Mouse (Mus musculus): Measurements from ENCODE around the gene Tpte. TPM values are rescaled to one million over a fixed set of nuclear protein-coding genes. Genes with fewer than 3 reads are reported as not detected.
"Not testable (repeated sequence)": the region's sequence is repeated elsewhere in the genome, so short reads cannot be mapped to it uniquely, and the experiment has no call there.

Gene Tpte
- polyA plus RNA-seq, 1 experiment from 2014 or later = not detected

- no peak for ATAC-seq (ENCODE audit: low FRiP score)
Observed at GRCm38 (mm10) chr8:22264292-22264691, 18.9 kb upstream of the Tpte start.

DNA sequence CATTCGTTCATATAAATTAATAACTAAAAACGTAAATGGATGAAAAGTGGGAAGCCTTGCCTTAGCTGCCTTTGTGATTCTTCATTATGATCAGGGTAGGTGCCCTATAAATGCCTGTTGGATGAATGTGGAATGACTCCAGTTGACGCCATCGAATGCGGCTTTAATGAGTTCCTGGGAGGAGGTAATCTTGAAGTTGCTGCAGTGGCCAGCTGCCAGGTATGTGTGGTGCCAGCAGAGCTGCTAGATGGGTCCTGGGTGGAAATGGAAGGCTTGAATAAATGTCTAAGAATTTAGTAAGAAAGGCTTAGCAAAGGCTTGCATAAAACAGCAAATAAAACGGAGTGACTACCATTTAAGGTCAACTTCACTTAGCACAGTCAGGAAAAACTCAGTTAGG, 18.5 kb upstream of the Tpte start:
- DNase-seq (ENCODE audit: low spot score, missing footprints) (no peak), ATAC-seq (ENCODE audit: low FRiP score) (no peak)
- WGBS = 91% methylated on average over 6 of the region's 6 CpGs
- Histone ChIP-seq H3K27me3 (ENCODE audit: control insufficient read depth, insufficient read depth, low read length) (no peaks in the 10 kb centered on the region), H3K4me1 (ENCODE audit: control insufficient read depth, insufficient read depth, low read length) (no peaks in the 10 kb centered on the region), H3K4me2 (no peak overlapping the region), H3K27ac (ENCODE audit: low read depth, low read length) (no peak overlapping the region), H3K9ac (ENCODE audit: low read length) (no peak overlapping the region), H3K9me3 (ENCODE audit: control insufficient read depth, low read length) (no peaks in the 10 kb centered on the region), H3K36me3 (ENCODE audit: control insufficient read depth, insufficient read depth, low read length) (no peaks in the 10 kb centered on the region), H3K4me3 (ENCODE audit: low read depth, low read length) (no peak overlapping the region)

More at GRCm38 (mm10) chr8:22264292-22264691, 18.9 kb upstream of the Tpte start:
- H3K4me2 ChIP-seq = no peak overlapping the region
- DNase-seq (ENCODE audit: low spot score, missing footprints) = no peak
- H3K4me1 ChIP-seq (ENCODE audit: control insufficient read depth, insufficient read depth, low read length) = no peaks in the 10 kb centered on the region
- H3K36me3 ChIP-seq (ENCODE audit: control insufficient read depth, insufficient read depth, low read length) = no peaks in the 10 kb centered on the region
- WGBS = 75% methylated on average over 6 of the region's 6 CpGs
- no peak overlapping the region for H3K4me3 ChIP-seq (ENCODE audit: low read depth, low read length)
- H3K9me3 ChIP-seq (ENCODE audit: control insufficient read depth, low read length) = no peaks in the 10 kb centered on the region
- H3K27me3 ChIP-seq (ENCODE audit: control insufficient read depth, insufficient read depth, low read length) = no peaks in the 10 kb centered on the region
- H3K27ac ChIP-seq (ENCODE audit: low read depth, low read length) = no peak overlapping the region
- H3K9ac ChIP-seq (ENCODE audit: low read length) = no peak overlapping the region

DNA sequence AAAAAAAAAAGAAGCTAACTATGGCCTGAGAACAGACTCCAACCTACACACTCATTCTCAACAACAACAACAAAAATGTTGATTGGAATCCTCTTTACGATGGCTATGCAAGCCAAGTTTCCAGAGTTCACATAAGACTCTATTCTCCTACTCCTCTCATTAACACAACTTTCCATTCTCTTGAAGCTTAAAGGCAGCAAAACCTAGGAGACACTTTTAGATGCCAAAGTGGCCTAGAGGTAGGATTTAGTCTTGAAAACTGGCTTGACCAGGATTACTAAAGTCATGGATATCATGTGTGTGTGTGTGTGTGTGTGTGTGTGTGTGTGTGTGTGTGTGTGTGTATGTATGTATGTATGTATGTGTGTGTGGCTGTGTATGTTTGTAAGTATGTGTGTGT, 18.0 kb upstream of the Tpte start:
- ATAC-seq (ENCODE audit: low FRiP score) (no peak), DNase-seq (ENCODE audit: low spot score, missing footprints) (no peak)
- H3K36me3 ChIP-seq (ENCODE audit: control insufficient read depth, insufficient read depth, low read length) = no peaks in the 10 kb centered on the region
- 93% methylated on average over 1 of the region's 1 CpGs for WGBS
- no peaks in the 10 kb centered on the region for H3K9me3 ChIP-seq (ENCODE audit: control insufficient read depth, low read length)
- H3K27ac ChIP-seq (ENCODE audit: low read depth, low read length) = no peak overlapping the region
- H3K9ac ChIP-seq (ENCODE audit: low read length) = no peak overlapping the region
- no peak overlapping the region for H3K4me2 ChIP-seq
- H3K4me1 ChIP-seq (ENCODE audit: control insufficient read depth, insufficient read depth, low read length) = no peaks in the 10 kb centered on the region
- no peaks in the 10 kb centered on the region for H3K27me3 ChIP-seq (ENCODE audit: control insufficient read depth, insufficient read depth, low read length)
- H3K4me3 ChIP-seq (ENCODE audit: low read depth, low read length) = no peak overlapping the region

DNA sequence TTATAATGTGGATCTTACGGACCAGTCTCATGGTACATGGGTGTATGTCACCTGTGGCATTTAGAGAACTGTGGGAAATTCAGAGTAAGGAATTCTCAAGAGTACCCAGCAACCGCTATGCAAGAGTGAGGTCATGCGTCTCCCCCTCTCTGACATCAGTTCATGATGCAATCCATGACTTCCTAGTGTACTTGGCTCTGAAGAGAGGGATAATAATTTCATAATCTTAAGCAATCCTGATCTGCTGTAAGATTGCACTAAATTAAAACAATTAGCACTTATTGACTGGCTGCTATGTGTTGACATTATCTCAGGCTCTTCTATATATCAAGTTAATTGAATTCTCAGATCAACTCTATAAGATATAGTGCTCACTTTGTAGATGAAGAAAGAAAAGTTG, 16.4 kb upstream of the Tpte start:
- Histone ChIP-seq H3K9me3 (ENCODE audit: control insufficient read depth, low read length) (no peaks in the 10 kb centered on the region), H3K4me3 (ENCODE audit: low read depth, low read length) (no peak overlapping the region), H3K27me3 (ENCODE audit: control insufficient read depth, insufficient read depth, low read length) (no peaks in the 10 kb centered on the region), H3K4me1 (ENCODE audit: control insufficient read depth, insufficient read depth, low read length) (no peaks in the 10 kb centered on the region), H3K27ac (ENCODE audit: low read depth, low read length) (no peak overlapping the region), H3K9ac (ENCODE audit: low read length) (no peak overlapping the region), H3K36me3 (ENCODE audit: control insufficient read depth, insufficient read depth, low read length) (no peaks in the 10 kb centered on the region), H3K4me2 (no peak overlapping the region)
- ATAC-seq (ENCODE audit: low FRiP score) (no peak), DNase-seq (ENCODE audit: low spot score, missing footprints) (no peak)
- 87% methylated on average over 3 of the region's 3 CpGs for WGBS

- no peak overlapping the region for H3K4me3 ChIP-seq (ENCODE audit: low read depth, low read length)
- WGBS = 92% methylated on average over 3 of the region's 3 CpGs
- H3K4me2 ChIP-seq = no peak overlapping the region
- H3K9ac ChIP-seq (ENCODE audit: low read length) = no peak overlapping the region
- H3K9me3 ChIP-seq (ENCODE audit: control insufficient read depth, low read length) = no peaks in the 10 kb centered on the region
- H3K4me1 ChIP-seq (ENCODE audit: control insufficient read depth, insufficient read depth, low read length) = no peaks in the 10 kb centered on the region
- ATAC-seq (ENCODE audit: low FRiP score) (no peak), DNase-seq (ENCODE audit: low spot score, missing footprints) (peak; percentile 59)
- H3K36me3 ChIP-seq (ENCODE audit: control insufficient read depth, insufficient read depth, low read length) = no peaks in the 10 kb centered on the region
- H3K27me3 ChIP-seq (ENCODE audit: control insufficient read depth, insufficient read depth, low read length) = no peaks in the 10 kb centered on the region
- H3K27ac ChIP-seq (ENCODE audit: low read depth, low read length) = no peak overlapping the region
Observed at GRCm38 (mm10) chr8:22273142-22273541, 10.1 kb upstream of the Tpte start.

DNA sequence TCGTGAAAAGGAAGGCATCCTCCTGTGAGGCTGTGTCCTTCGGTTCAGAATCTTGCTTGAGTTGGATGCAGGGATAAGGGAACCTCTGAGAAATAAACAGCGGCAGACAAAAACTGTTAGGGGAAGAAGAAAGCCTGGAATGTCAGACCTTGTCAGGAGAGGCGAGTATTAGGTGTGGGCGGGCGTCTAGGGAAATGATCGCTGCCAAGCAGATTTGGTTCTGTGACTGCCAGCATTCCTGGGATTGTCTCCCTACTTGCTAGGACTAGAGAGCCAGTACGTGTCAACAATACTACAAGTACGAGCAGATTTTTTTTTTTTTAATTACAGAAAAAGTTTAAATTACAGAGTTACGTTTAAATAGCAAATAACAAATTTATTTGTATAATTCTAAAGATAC, 8.6 kb upstream of the Tpte start:
- H3K4me1 ChIP-seq (ENCODE audit: control insufficient read depth, insufficient read depth, low read length) = no peaks in the 10 kb centered on the region
- no peak overlapping the region for H3K27ac ChIP-seq (ENCODE audit: low read depth, low read length)
- WGBS = 81% methylated on average over 10 of the region's 10 CpGs
- DNase-seq (ENCODE audit: low spot score, missing footprints) = no peak
- no peaks in the 10 kb centered on the region for H3K9me3 ChIP-seq (ENCODE audit: control insufficient read depth, low read length)
- H3K36me3 ChIP-seq (ENCODE audit: control insufficient read depth, insufficient read depth, low read length) = no peaks in the 10 kb centered on the region
- H3K4me2 ChIP-seq = no peak overlapping the region
- H3K9ac ChIP-seq (ENCODE audit: low read length) = no peak overlapping the region
- H3K4me3 ChIP-seq (ENCODE audit: low read depth, low read length) = no peak overlapping the region
- no peak for ATAC-seq (ENCODE audit: low FRiP score)
- no peaks in the 10 kb centered on the region for H3K27me3 ChIP-seq (ENCODE audit: control insufficient read depth, insufficient read depth, low read length)

- no peak for ATAC-seq (ENCODE audit: low FRiP score)
- H3K27me3 ChIP-seq (ENCODE audit: control insufficient read depth, insufficient read depth, low read length) = no peaks in the 10 kb centered on the region
- no peaks in the 10 kb centered on the region for H3K9me3 ChIP-seq (ENCODE audit: control insufficient read depth, low read length)
- no peak for DNase-seq (ENCODE audit: low spot score, missing footprints)
- no peak overlapping the region for H3K4me3 ChIP-seq (ENCODE audit: low read depth, low read length)
- 73% methylated on average over 2 of the region's 2 CpGs for WGBS
- H3K36me3 ChIP-seq (ENCODE audit: control insufficient read depth, insufficient read depth, low read length) = no peaks in the 10 kb centered on the region
- no peak overlapping the region for H3K4me2 ChIP-seq
- no peak overlapping the region for H3K9ac ChIP-seq (ENCODE audit: low read length)
- no peak overlapping the region for H3K27ac ChIP-seq (ENCODE audit: low read depth, low read length)
- peaks cover 2% of the 10 kb centered on the region; the same call in 1 of the 2 replicates for H3K4me1 ChIP-seq (ENCODE audit: control insufficient read depth, insufficient read depth, low read length)
Observed at GRCm38 (mm10) chr8:22302326-22302725, 19.1 kb downstream of the Tpte start.

DNA sequence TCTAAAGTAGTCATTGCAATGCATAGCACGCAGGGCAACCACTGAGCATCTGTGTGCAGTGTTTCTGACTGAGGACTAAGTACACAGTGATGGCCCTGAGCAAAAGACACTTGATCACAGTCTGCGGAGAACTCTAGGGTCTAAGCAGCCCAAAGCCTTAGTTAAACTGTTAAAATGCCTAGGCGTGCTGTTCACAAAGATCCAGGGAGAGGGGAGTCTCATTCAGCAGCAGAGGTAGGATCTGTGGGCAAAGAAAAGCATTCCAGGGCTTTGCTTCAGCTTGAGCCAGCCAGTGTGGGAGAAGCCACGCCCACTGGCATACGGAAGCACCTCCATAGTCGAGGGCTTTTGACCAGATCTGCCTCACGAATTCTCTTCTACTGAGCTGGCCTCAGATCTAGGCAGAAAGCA, 19.7 kb downstream of the Tpte start:
- Histone ChIP-seq H3K9ac (ENCODE audit: low read length) (0 out of 2 replicates have a peak overlapping the region, but pooled peaks have one; percentile 42), H3K27me3 (ENCODE audit: control insufficient read depth, insufficient read depth, low read length) (no peaks in the 10 kb centered on the region), H3K27ac (ENCODE audit: low read depth, low read length) (no peak overlapping the region), H3K4me2 (peak overlapping the region; percentile 31), H3K36me3 (ENCODE audit: control insufficient read depth, insufficient read depth, low read length) (no peaks in the 10 kb centered on the region), H3K4me1 (ENCODE audit: control insufficient read depth, insufficient read depth, low read length) (peaks cover 2% of the 10 kb centered on the region; the same call in 1 of the 2 replicates), H3K4me3 (ENCODE audit: low read depth, low read length) (no peak overlapping the region), H3K9me3 (ENCODE audit: control insufficient read depth, low read length) (no peaks in the 10 kb centered on the region)
- peak; percentile 92 for DNase-seq (ENCODE audit: low spot score, missing footprints)
- ATAC-seq (ENCODE audit: low FRiP score) = peak; percentile 88
- WGBS = 19% methylated on average over 7 of the region's 7 CpGs

GRCm38 (mm10) chr8:22304045-22304444, 20.8 kb downstream of the Tpte start:
- 90% methylated on average over 8 of the region's 9 CpGs for WGBS
- H3K36me3 ChIP-seq (ENCODE audit: control insufficient read depth, insufficient read depth, low read length); H3K4me3 ChIP-seq (ENCODE audit: low read depth, low read length); ATAC-seq (ENCODE audit: low FRiP score); H3K27me3 ChIP-seq (ENCODE audit: control insufficient read depth, insufficient read depth, low read length); H3K9me3 ChIP-seq (ENCODE audit: control insufficient read depth, low read length); H3K4me1 ChIP-seq (ENCODE audit: control insufficient read depth, insufficient read depth, low read length); H3K9ac ChIP-seq (ENCODE audit: low read length); DNase-seq (ENCODE audit: low spot score, missing footprints); H3K27ac ChIP-seq (ENCODE audit: low read depth, low read length); H3K4me2 ChIP-seq: not testable (repeated sequence)

DNA sequence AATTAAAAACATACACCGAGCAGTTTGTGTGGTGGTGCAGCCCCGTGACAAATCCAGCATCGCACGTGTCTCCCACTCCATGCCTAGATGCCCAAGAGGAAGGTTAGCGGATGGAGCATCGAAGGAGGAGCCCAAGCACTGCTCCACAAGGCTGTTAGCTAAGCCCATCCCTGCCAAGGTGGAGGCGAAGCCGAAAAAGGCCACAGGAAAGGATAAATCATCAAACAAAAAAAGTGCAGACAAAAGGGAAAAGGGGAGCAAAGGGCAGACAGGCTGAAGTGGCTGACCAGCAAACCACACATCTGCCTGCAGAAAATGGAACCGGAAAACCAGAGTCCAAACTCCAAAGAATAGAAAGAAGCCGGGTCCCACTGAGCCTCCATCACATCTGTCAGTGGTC, 23.8 kb downstream of the Tpte start:
- no peaks in the 10 kb centered on the region for H3K27me3 ChIP-seq (ENCODE audit: control insufficient read depth, insufficient read depth, low read length)

More for the DNA sequence above, 23.8 kb downstream of the Tpte start:
- DNase-seq (ENCODE audit: low spot score, missing footprints) (no peak), ATAC-seq (ENCODE audit: low FRiP score) (no peak)
- 84% methylated on average over 10 of the region's 10 CpGs for WGBS
- H3K36me3 ChIP-seq (ENCODE audit: control insufficient read depth, insufficient read depth, low read length) = no peaks in the 10 kb centered on the region
- H3K27ac ChIP-seq (ENCODE audit: low read depth, low read length) = no peak overlapping the region
- H3K9me3 ChIP-seq (ENCODE audit: control insufficient read depth, low read length) = no peaks in the 10 kb centered on the region
- no peak overlapping the region for H3K4me2 ChIP-seq
- H3K4me1 ChIP-seq (ENCODE audit: control insufficient read depth, insufficient read depth, low read length) = peaks cover 2% of the 10 kb centered on the region; the same call in 1 of the 2 replicates
- no peak overlapping the region for H3K4me3 ChIP-seq (ENCODE audit: low read depth, low read length)
- no peak overlapping the region for H3K9ac ChIP-seq (ENCODE audit: low read length)

Data from midbrain, embryonic 11.5 days (tissue).